Mouse (Mus musculus) brain, embryonic 14.5 days (tissue): ENCODE measurements around the gene Mitf.

Source experiments
- CTCF ChIP-seq: fragments of 200-500 bp; IDR thresholded peaks from 2 replicates; pipeline ENCODE4 v1.5.1; 2012; ENCODE audit warnings: inconsistent platforms, mild to moderate bottlenecking, moderate library complexity, borderline replicate concordance; ENCODE audit not compliant: insufficient read depth, insufficient read length; ENCODE audit errors: extremely low read depth
- POLR2A ChIP-seq: fragments of 200-500 bp; IDR thresholded peaks from 2 replicates; pipeline ENCODE4 v1.6.1; 2012; ENCODE audit warnings: mild to moderate bottlenecking, inconsistent platforms, borderline replicate concordance; ENCODE audit not compliant: poor library complexity, insufficient read depth, insufficient read length, severe bottlenecking; ENCODE audit errors: extremely low read depth

DNA sequence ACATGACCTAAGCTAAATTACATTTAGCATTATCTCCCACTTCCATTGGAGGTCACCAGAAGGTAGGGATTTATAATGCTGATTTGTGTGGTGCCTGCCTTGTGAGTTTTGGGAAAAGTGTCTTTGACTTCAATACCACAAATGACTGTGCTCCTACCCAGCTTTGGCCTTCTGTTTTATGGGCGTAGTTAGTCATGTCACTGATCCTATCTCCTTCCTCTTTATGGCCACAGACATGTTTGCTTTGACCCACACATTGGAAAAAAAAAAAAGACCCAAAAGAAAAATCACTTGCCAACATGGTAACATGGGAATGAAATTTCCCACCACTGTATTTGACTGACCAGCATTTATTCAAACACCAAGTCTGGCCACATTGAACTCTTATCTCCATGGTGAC, 95.4 kb downstream of the Mitf start:
- TF ChIP-seq CTCF (no peak), POLR2A (no peak)
